Mouse (Mus musculus): Measurements from ENCODE around the gene Zcchc7.
"Not testable (repeated sequence)": the region's sequence is repeated elsewhere in the genome, so short reads cannot be mapped to it uniquely, and the experiment has no call there.

DNA sequence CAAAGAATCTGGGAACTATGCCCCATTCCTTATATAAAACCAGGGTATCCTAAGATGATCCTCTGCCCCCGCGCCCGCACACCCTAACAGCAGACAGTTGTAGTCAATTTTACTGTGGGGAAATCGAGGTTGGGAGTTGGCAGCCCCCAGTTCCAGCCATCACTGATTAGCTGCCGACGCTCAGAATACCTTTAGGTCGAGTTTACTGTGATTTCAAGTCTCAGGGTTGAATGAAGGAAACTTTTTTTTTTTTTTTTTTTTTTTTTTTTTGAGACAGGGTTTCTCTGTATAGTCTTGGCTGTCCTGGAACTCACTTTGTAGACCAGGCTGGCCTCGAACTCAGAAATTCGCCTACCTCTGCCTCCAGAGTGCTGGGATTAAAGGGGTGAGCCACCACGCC, 1.5 kb downstream of the Zcchc7 start:
- TF ChIP-seq CTCF (IDR thresholded peaks at IDR 0.05; ENCODE audit: low read depth, low read length); EP300 (IDR thresholded peaks at IDR 0.05; ENCODE audit: insufficient read depth, low read depth, low read length): not testable (repeated sequence)

All from ES-Bruce4 (cell line).